Mouse (Mus musculus) lung, embryonic 16.5 days (tissue): ENCODE data around the gene Mcm9. TPM values are rescaled to one million over a fixed set of nuclear protein-coding genes. Genes with fewer than 3 reads are reported as not detected.

Source experiments
- ATAC-seq: fragments of 200-750 bp; cut with Nextera tagmentation; 2 replicates; pipeline ENCODE4 v1.8.0; 2017; ENCODE audit warnings: low read depth, mild to moderate bottlenecking, moderate library complexity
- H3K27ac ChIP-seq: fragments of 300-500 bp; sonication (generic); 2 replicates; pipeline ENCODE4 v1.5.1; 2014; ENCODE audit warnings: mild to moderate bottlenecking, control low read depth, low read length
- H3K27me3 ChIP-seq: fragments of 300-500 bp; sonication (generic); 2 replicates; pipeline ENCODE4 v1.6.1; 2014; ENCODE audit warnings: low read depth, low read length, mixed read lengths; ENCODE audit not compliant: control insufficient read depth, insufficient read depth
- H3K36me3 ChIP-seq: fragments of 300-500 bp; sonication (generic); 2 replicates; pipeline ENCODE4 v1.6.1; 2014; ENCODE audit warnings: low read length; ENCODE audit not compliant: control insufficient read depth, insufficient read depth
- H3K4me1 ChIP-seq: fragments of 300-500 bp; sonication (generic); replicated peaks from 2 replicates; pipeline ENCODE4 v1.6.1; 2014; ENCODE audit warnings: low read length, mixed read lengths; ENCODE audit not compliant: control insufficient read depth, insufficient read depth
- H3K4me2 ChIP-seq: fragments of 300-500 bp; sonication (generic); 2 replicates; pipeline ENCODE4 v1.6.1; 2014; ENCODE audit warnings: low read depth, low read length, control low read depth
- H3K4me3 ChIP-seq: fragments of 300-500 bp; sonication (generic); 2 replicates; pipeline ENCODE4 v1.5.1; 2014; ENCODE audit warnings: mild to moderate bottlenecking, low read length, control low read depth
- H3K9ac ChIP-seq: fragments of 300-500 bp; sonication (generic); 2 replicates; pipeline ENCODE4 v1.6.1; 2014; ENCODE audit warnings: low read length, control low read depth
- H3K9me3 ChIP-seq: fragments of 300-500 bp; sonication (generic); 2 replicates; pipeline ENCODE4 v1.6.1; 2016; ENCODE audit warnings: low read length; ENCODE audit not compliant: control insufficient read depth
- WGBS: fragments of 180-500 bp; shearing (Covaris S2); extraction: QIAGEN DNeasy Blood & Tissue Kit; methylation state at CpG from one replicate; pipeline ENCODE4 v1.1.7; 2014; 5-methylcytosine and 5-hydroxymethylcytosine counted together
- polyA plus RNA-seq: library from polyadenylated mRNA; unstranded; fragments of >200 nt; fragmentation: Nextera tagmentation; extraction: Ambion mirVana; gene quantifications from 2 replicates; pipeline ENCODE4 v1.2.1, GENCODE M21; 2015

Mcm9 gene
- polyA plus RNA-seq, 1 experiment from 2014 or later, result 9.6 TPM

DNA sequence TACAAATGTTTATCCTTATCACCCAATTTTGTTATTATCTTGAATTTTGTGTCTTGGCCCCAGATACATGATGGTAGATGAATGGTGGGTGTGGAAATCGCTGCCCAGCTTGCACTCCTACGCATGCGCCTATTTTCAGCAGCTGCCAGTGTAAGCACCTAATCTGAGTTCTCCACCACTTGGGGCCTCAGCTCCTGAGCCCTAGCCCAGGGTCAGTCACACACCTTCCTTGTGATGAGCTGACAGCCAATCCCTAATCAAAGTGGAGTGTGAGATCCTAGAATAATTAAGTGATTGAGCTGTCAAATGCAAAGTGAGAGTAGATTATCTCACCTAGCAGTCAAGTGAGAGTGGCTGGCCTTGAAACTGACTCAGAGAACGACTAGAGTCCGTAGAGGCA, 97.9 kb downstream of the Mcm9 start:
- Histone ChIP-seq H3K4me2 (no peak overlapping the region), H3K4me3 (no peak overlapping the region), H3K9me3 (no peaks in the 10 kb centered on the region), H3K36me3 (no peaks in the 10 kb centered on the region), H3K4me1 (no peaks in the 10 kb centered on the region), H3K9ac (no peak overlapping the region), H3K27me3 (no peaks in the 10 kb centered on the region), H3K27ac (no peak overlapping the region)
- WGBS, result 59% methylated on average over 5 of the region's 5 CpGs
- ATAC-seq, result no peak

- 21% methylated on average over 6 of the region's 6 CpGs for WGBS
- Histone ChIP-seq H3K27me3 (no peaks in the 10 kb centered on the region), H3K27ac (no peak overlapping the region), H3K36me3 (no peaks in the 10 kb centered on the region), H3K4me3 (no peak overlapping the region), H3K4me2 (no peak overlapping the region), H3K4me1 (no peaks in the 10 kb centered on the region), H3K9ac (no peak overlapping the region), H3K9me3 (no peaks in the 10 kb centered on the region)
- peak; percentile 60 for ATAC-seq
These were observed 102.1 kb downstream of the Mcm9 start for GRCm38 (mm10) chr10:53527838-53528773.

- H3K4me2 ChIP-seq, result no peak overlapping the region
- no peaks in the 10 kb centered on the region for H3K4me1 ChIP-seq
- H3K36me3 ChIP-seq, result no peaks in the 10 kb centered on the region
- WGBS, result 88% methylated on average over 3 of the region's 3 CpGs
- no peak for ATAC-seq
- no peak overlapping the region for H3K9ac ChIP-seq
- no peaks in the 10 kb centered on the region for H3K9me3 ChIP-seq
- H3K4me3 ChIP-seq, result no peak overlapping the region
- H3K27ac ChIP-seq, result no peak overlapping the region
- H3K27me3 ChIP-seq, result no peaks in the 10 kb centered on the region
These were observed 102.9 kb downstream of the Mcm9 start for GRCm38 (mm10) chr10:53527344-53527743.

DNA sequence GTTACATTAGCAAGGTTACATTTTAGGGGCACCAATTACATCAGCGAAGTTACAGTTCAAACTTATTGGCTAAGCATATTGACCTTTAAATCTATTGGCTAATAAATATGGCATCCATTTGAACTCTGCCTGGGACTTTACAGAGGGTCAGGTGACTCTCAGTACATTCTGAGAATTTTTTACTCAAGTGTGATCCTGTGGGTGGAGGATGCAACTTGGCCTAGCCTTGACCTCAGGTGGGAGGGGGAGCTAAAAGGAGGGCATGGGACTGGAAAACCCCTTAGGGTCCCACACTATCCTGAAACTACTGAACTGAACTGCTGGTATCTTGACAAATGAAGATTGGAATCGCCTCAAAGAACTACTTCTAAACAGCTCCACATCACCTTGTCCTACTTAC, 103.9 kb downstream of the Mcm9 start:
- no peaks in the 10 kb centered on the region for H3K36me3 ChIP-seq
- no peaks in the 10 kb centered on the region for H3K9me3 ChIP-seq
- no peak overlapping the region for H3K9ac ChIP-seq
- no peak overlapping the region for H3K27ac ChIP-seq
- no peak for ATAC-seq
- H3K4me1 ChIP-seq, result no peaks in the 10 kb centered on the region
- no peaks in the 10 kb centered on the region for H3K27me3 ChIP-seq
- H3K4me3 ChIP-seq, result no peak overlapping the region
- no peak overlapping the region for H3K4me2 ChIP-seq
- 80% methylated on average over 2 of the region's 2 CpGs for WGBS

DNA sequence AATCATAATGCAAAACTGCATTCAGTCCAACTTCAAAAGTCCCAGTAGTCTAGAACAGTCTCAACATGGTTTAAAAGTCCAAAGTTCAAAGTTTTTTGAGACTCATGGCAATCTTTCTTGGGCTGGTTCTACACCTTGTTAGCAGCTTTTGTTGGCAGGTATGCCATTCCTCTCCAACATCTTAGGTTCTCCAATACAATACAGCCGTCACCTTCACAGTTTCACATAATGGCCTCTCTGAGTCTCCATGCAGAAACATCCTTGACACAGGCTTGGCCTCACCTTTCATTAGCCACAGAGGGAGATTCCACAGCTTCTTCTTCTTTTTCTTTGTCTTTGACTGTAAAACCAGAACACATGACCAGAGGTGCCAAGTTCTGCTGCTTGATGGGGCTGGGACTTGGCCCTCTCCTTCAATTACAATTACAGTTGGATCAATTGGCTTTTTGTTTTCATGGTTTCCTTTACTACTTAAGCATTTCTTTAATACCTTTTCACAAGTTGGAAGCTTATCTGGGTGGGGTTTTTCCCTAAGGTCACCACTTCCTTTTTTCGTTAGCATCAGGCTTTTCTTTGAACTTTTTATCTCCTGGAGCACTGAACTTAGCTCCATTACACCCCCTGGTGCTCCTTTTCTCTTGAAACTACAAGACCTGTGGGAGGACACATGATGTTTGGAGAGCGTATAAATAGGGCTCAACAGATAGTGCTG, 104.8 kb downstream of the Mcm9 start:
- no peaks in the 10 kb centered on the region for H3K36me3 ChIP-seq
- ATAC-seq, result no peak
- H3K9ac ChIP-seq, result no peak overlapping the region
- no peaks in the 10 kb centered on the region for H3K9me3 ChIP-seq
- no peaks in the 10 kb centered on the region for H3K27me3 ChIP-seq
- no peak overlapping the region for H3K4me2 ChIP-seq
- H3K27ac ChIP-seq, result no peak overlapping the region
- H3K4me1 ChIP-seq, result no peaks in the 10 kb centered on the region
- H3K4me3 ChIP-seq, result no peak overlapping the region
- 71% methylated on average over 3 of the region's 3 CpGs for WGBS

DNA sequence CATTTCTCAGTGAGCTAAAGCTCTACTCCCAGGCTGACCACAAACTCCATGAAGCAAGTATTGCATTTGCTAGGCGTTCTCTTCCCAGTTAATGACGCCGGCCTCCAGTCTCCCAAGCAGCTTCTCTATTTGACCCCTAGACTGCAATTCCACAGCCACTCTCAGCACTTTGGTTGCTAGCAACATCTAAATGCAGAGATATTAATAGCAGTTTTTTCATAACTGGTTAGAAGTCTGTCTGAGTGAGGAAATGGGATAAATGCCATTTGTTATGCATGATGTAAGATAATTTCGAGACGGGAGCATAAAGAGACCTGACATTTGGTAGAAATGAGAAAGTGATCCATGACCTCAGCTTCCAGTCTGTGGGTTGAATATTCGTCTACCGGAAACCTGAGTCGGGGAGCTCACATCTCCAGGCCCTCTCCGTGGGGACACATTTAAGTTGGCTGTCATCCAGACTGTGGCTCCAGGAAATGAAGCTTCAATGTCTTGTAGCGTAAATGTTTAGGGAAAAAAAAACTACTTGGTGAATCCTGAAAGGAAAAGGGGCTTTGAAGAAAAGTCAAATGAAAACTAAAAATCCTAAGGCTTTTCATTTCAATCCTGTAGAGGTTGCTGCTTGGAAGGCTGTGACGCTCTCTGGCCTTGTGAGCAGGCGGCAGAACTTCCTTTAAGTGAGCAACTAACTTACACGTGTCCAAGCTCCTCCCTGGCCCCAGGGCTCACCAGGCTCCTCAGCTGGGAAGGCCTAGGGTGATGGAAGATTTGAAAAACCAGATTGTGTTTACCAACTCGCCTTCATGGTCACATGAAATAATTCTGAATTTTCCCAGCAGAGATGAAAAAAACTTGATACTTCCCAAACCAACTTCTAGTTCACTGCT, 110.9 kb downstream of the Mcm9 start:
- 33% methylated on average over 14 of the region's 14 CpGs for WGBS
- peak overlapping the region; percentile 76 for H3K27ac ChIP-seq

GRCm38 (mm10) chr10:53518599-53518913, 111.7 kb downstream of the Mcm9 start:
- Histone ChIP-seq H3K4me1 (peaks cover 14% of the 10 kb centered on the region), H3K9me3 (no peaks in the 10 kb centered on the region), H3K4me2 (no peak overlapping the region), H3K27me3 (no peaks in the 10 kb centered on the region), H3K27ac (peak overlapping the region; percentile 76), H3K4me3 (no peak overlapping the region), H3K9ac (no peak overlapping the region), H3K36me3 (no peaks in the 10 kb centered on the region)
- peak; percentile 13; the same call in 1 of the 2 replicates for ATAC-seq
- WGBS, result 52% methylated on average over 8 of the region's 8 CpGs

More for the DNA sequence above, 110.9 kb downstream of the Mcm9 start:
- Histone ChIP-seq H3K9ac (no peak overlapping the region), H3K27me3 (no peaks in the 10 kb centered on the region), H3K4me3 (no peak overlapping the region), H3K4me2 (no peak overlapping the region), H3K9me3 (no peaks in the 10 kb centered on the region), H3K4me1 (peaks cover 14% of the 10 kb centered on the region), H3K36me3 (no peaks in the 10 kb centered on the region)
- peak; percentile 53 for ATAC-seq

- Histone ChIP-seq H3K4me2 (no peak overlapping the region), H3K4me1 (peaks cover 14% of the 10 kb centered on the region), H3K27me3 (no peaks in the 10 kb centered on the region), H3K4me3 (no peak overlapping the region), H3K9me3 (no peaks in the 10 kb centered on the region), H3K27ac (peak overlapping the region; percentile 76; the same call in 1 of the 2 replicates), H3K9ac (no peak overlapping the region), H3K36me3 (no peaks in the 10 kb centered on the region)
- peak; percentile 56; the same call in 1 of the 2 replicates for ATAC-seq
- 68% methylated on average over 14 of the region's 14 CpGs for WGBS
These were observed 112.3 kb downstream of the Mcm9 start for GRCm38 (mm10) chr10:53517770-53518598.
